Mouse (Mus musculus) heart, adult 2 months (tissue): ENCODE measurements around the gene Igf2bp3. TPM values are rescaled to one million over a fixed set of nuclear protein-coding genes. Genes with fewer than 3 reads are reported as not detected.

Experiments
- DNase-seq, 2 experiments: peaks; one replicate each; pipeline ENCODE4 v3.0.0; 2021
- H3K27ac ChIP-seq: fragments of 200-600 bp; 2 replicates; pipeline ENCODE4 v1.8.1; 2022
- H3K27me3 ChIP-seq: fragments of 200-500 bp; 2 replicates; pipeline ENCODE4 v1.6.1; 2012; ENCODE audit warnings: mild to moderate bottlenecking, low read length, inconsistent platforms, mixed read lengths; ENCODE audit not compliant: control insufficient read depth, insufficient read depth
- H3K36me3 ChIP-seq: fragments of 200-500 bp; 2 replicates; pipeline ENCODE4 v1.6.1; 2012; ENCODE audit warnings: low read length, inconsistent platforms; ENCODE audit not compliant: control insufficient read depth, insufficient read depth
- H3K4me1 ChIP-seq: fragments of 200-500 bp; 2 replicates; pipeline ENCODE4 v1.6.1; 2011; ENCODE audit warnings: low read length; ENCODE audit not compliant: control insufficient read depth, insufficient read depth
- H3K4me3 ChIP-seq: fragments of 200-600 bp; 2 replicates; pipeline ENCODE4 v1.8.1; 2022
- H3K79me2 ChIP-seq: fragments of 200-500 bp; replicated peaks from 2 replicates; pipeline ENCODE4 v1.6.1; 2012; ENCODE audit warnings: mild to moderate bottlenecking, inconsistent platforms, low read length, moderate library complexity, mixed read lengths; ENCODE audit not compliant: control insufficient read depth, insufficient read depth
- H3K9ac ChIP-seq: fragments of 200-500 bp; 2 replicates; pipeline ENCODE4 v1.6.1; 2012; ENCODE audit warnings: low read depth, mild to moderate bottlenecking, control low read depth, inconsistent platforms, low read length, mixed read lengths
- CTCF ChIP-seq: fragments of 200-600 bp; IDR thresholded peaks from 2 replicates; pipeline ENCODE4 v1.8.1; 2022; ENCODE audit warnings: antibody characterized with exemption, mild to moderate bottlenecking, moderate library complexity
- EP300 ChIP-seq: fragments of 200-500 bp; IDR thresholded peaks from 2 replicates; pipeline ENCODE4 v1.6.1; 2011; ENCODE audit warnings: low read depth, low read length, control low read depth; ENCODE audit not compliant: insufficient read depth
- POLR2A ChIP-seq: fragments of 200-500 bp; IDR thresholded peaks from 2 replicates; pipeline ENCODE4 v1.6.1; 2011; ENCODE audit warnings: mild to moderate bottlenecking, low read depth, low read length, control low read depth; ENCODE audit not compliant: insufficient read depth
- WGBS: fragments of 180-500 bp; shearing (Covaris S2); methylation state at CpG from one replicate; pipeline ENCODE4 v1.1.7; 2018; 5-methylcytosine and 5-hydroxymethylcytosine counted together
- intact Hi-C: fragments of 180-260 bp; cut with DNase I; formaldehyde crosslinking; loops from one replicate; pipeline ENCODE4 v1.15.1; 2025
- polyA plus RNA-seq: library from polyadenylated mRNA; depleted of rRNA; stranded (reverse); fragments of >200 nt; gene quantifications from 2 replicates; pipeline ENCODE4 v1.2.3, GENCODE M21; 2012
- total RNA-seq, 2 experiments: library from RNA; stranded (reverse); gene quantifications; 2 replicates each; pipeline ENCODE4 v1.2.3; 2021

Igf2bp3 gene
- total and polyA plus RNA-seq, 3 experiments = not detected

GRCm38 (mm10) chr6:49259711-49260110 is 45.0 kb upstream of the Igf2bp3 start:
- H3K9ac ChIP-seq = no peak overlapping the region
- no peak for DNase-seq
- H3K27ac ChIP-seq = no peak overlapping the region
- intact Hi-C loops = loop anchor here (5.0 kb wide), 1 partner anchor 187 kb away; the partner anchor contains the start of gene Malsu1
- H3K36me3 ChIP-seq = peaks cover 20% of the 10 kb centered on the region
- H3K27me3 ChIP-seq = no peaks in the 10 kb centered on the region
- 51% methylated on average over 5 of the region's 5 CpGs for WGBS
- H3K4me3 ChIP-seq = no peak overlapping the region
- H3K4me1 ChIP-seq = no peaks in the 10 kb centered on the region; the same call in none of the 2 replicates
- peaks cover 5% of the 10 kb centered on the region for H3K79me2 ChIP-seq
- no peak for TF ChIP-seq POLR2A
- TF ChIP-seq EP300 = no peak
- TF ChIP-seq CTCF = no peak

- no peak for DNase-seq
- Histone ChIP-seq H3K4me1 (no peaks in the 10 kb centered on the region; the same call in none of the 2 replicates), H3K4me3 (no peak overlapping the region), H3K9ac (no peak overlapping the region), H3K79me2 (peaks cover 5% of the 10 kb centered on the region), H3K27ac (no peak overlapping the region), H3K36me3 (peaks cover 20% of the 10 kb centered on the region), H3K27me3 (no peaks in the 10 kb centered on the region)
- TF ChIP-seq CTCF = no peak
- no peak for TF ChIP-seq POLR2A
- TF ChIP-seq EP300 = no peak
- WGBS = 99% methylated on average over 2 of the region's 2 CpGs
- intact Hi-C loops = no loop called here
Measured at GRCm38 (mm10) chr6:49257880-49258279, 43.1 kb upstream of the Igf2bp3 start.

DNA sequence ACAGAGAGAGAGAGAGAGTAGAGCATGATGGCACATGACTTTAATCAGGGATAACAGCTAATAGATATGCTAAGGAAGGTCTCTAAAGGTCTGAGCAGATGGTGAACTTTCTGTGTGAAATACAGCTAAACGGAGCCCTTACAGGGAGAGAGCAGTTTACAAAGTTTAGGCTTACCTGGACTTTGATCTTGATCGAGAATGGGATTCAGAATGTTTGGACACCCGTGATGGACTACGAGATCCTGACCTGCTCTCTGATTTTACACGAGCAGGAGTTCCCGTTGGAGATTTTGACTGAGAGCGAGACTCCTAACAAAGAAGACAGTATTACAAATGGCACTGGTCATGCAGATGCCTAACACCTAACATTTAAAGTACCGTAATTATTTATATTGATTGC is 37.5 kb upstream of the Igf2bp3 start:
- H3K27ac ChIP-seq = no peak overlapping the region
- no peak for TF ChIP-seq EP300
- no peak for TF ChIP-seq POLR2A
- TF ChIP-seq CTCF = no peak
- 95% methylated on average over 8 of the region's 8 CpGs for WGBS
- H3K27me3 ChIP-seq = no peaks in the 10 kb centered on the region
- H3K4me3 ChIP-seq = no peak overlapping the region
- no peak overlapping the region for H3K9ac ChIP-seq
- peaks cover 8% of the 10 kb centered on the region for H3K36me3 ChIP-seq
- H3K4me1 ChIP-seq = no peaks in the 10 kb centered on the region; the same call in none of the 2 replicates
- no peak for DNase-seq
- H3K79me2 ChIP-seq = 0 out of 2 replicates have a peak, but pooled peaks cover 4% of the 10 kb centered on the region
- intact Hi-C loops = loop anchor here (5.0 kb wide), 1 partner anchor 195 kb away; no protein-coding TSS in a partner anchor

GRCm38 (mm10) chr6:49251199-49251598 is 36.4 kb upstream of the Igf2bp3 start:
- 100% methylated on average over 2 of the region's 2 CpGs for WGBS
- Histone ChIP-seq H3K27me3 (no peaks in the 10 kb centered on the region), H3K4me3 (no peak overlapping the region), H3K27ac (no peak overlapping the region), H3K36me3 (peaks cover 8% of the 10 kb centered on the region), H3K79me2 (0 out of 2 replicates have a peak, but pooled peaks cover 4% of the 10 kb centered on the region), H3K9ac (no peak overlapping the region), H3K4me1 (no peaks in the 10 kb centered on the region; the same call in 1 of the 2 replicates)
- no peak for DNase-seq
- TF ChIP-seq CTCF (peak; percentile 36), POLR2A (no peak)
- intact Hi-C loops = loop anchor here (5.0 kb wide), 1 partner anchor 194 kb away; no protein-coding TSS in a partner anchor

GRCm38 (mm10) chr6:49247246-49247645 is 32.5 kb upstream of the Igf2bp3 start:
- Histone ChIP-seq H3K4me3 (no peak overlapping the region), H3K36me3 (peaks cover 9% of the 10 kb centered on the region), H3K27ac (no peak overlapping the region), H3K9ac (no peak overlapping the region), H3K27me3 (no peaks in the 10 kb centered on the region), H3K4me1 (no peaks in the 10 kb centered on the region), H3K79me2 (0 out of 2 replicates have a peak, but pooled peaks cover 4% of the 10 kb centered on the region)
- DNase-seq = no peak
- no peak for TF ChIP-seq POLR2A
- peak; percentile 81 for TF ChIP-seq CTCF
- no peak for TF ChIP-seq EP300
- 56% methylated on average over 2 of the region's 2 CpGs for WGBS
- intact Hi-C loops = no loop called here

DNA sequence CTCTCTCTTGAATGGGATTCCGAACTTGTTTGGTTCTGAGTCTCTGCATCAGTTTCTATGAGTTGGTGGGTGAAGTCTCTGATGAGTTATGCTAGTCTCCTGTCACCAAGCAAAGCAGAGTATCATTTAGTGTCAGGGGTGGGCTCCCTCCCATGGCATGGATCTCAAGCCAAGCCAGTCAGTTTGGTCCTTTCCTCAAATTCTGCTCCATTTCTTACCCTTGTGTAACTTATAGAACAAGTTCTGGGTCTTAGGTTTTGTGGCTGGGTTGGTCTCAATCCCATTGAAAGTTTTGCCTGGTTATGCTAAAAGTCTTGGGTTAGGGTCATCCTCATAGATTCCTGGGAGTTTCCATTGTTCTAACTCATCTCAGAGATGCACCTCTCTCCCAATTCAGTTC is 27.6 kb upstream of the Igf2bp3 start:
- Histone ChIP-seq H3K27ac (no peak overlapping the region), H3K4me3 (no peak overlapping the region), H3K36me3 (peaks cover 2% of the 10 kb centered on the region), H3K79me2 (no peaks in the 10 kb centered on the region), H3K27me3 (no peaks in the 10 kb centered on the region), H3K9ac (no peak overlapping the region), H3K4me1 (no peaks in the 10 kb centered on the region)
- WGBS = 80% methylated on average over 1 of the region's 1 CpGs
- no peak for DNase-seq
- intact Hi-C loops = no loop called here
- TF ChIP-seq CTCF = no peak
- TF ChIP-seq EP300 = no peak
- TF ChIP-seq POLR2A = no peak
